Mouse (Mus musculus) heart, adult 11 months (tissue): ENCODE measurements around the gene Fzd4.

Experiments
- DNase-seq: peaks from one replicate; pipeline ENCODE4 v3.0.0; 2022

Gene Fzd4

DNA sequence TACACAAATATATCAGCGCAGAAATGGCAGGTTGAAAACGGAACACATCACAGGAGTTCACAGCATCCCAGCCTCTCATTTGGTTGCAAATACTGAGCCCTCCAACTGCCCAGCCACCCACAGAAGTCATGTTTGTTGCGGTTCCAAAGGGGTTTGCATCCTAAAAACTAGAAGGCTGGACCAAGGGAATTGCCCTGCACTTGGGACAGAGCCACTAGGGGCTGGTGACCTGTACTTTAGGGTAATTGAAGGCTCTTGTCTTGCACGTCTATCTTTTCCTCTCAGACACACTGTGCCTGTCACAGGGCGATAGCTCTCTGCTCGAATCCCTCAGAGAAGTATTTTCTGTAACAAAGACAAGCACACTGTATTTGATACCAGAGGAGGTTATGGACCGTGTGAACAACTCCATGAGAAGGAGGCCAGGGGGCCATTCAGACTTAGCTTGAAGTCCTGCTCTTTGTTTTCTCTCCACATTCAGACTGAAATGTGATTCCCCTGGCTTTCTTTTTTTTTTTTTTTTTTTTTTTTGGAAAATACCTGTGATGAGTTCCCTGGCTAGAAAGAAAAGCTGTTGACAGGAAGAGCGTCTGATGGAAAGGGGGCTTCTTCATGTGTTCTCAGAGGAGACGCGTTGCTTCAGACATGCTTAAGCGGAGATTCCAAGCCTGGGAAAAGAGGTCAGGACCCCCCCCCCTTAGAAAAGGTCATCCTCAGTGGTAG is 2.9 kb upstream of the Fzd4 start:
- peak; percentile 75 for DNase-seq

DNA sequence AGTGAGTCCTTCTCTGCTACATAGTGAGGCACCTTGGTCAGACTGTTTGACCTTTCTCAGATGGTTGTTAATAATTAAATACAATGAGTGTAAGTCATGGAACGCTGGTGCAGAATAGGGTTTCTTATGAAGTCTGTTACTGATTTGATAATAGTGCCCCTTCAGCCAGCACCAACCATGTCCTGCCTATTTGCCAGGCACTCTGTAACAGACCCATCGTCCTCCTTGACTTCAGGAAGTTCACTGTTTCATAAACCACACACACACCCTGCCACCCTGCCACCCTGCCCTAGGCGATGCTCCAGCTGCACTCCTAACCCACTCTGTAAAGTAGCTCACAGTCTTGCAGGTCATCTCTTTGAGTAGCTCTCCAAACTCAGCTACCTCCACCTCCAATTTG is 2.2 kb upstream of the Fzd4 start:
- peak; percentile 82 for DNase-seq

DNA sequence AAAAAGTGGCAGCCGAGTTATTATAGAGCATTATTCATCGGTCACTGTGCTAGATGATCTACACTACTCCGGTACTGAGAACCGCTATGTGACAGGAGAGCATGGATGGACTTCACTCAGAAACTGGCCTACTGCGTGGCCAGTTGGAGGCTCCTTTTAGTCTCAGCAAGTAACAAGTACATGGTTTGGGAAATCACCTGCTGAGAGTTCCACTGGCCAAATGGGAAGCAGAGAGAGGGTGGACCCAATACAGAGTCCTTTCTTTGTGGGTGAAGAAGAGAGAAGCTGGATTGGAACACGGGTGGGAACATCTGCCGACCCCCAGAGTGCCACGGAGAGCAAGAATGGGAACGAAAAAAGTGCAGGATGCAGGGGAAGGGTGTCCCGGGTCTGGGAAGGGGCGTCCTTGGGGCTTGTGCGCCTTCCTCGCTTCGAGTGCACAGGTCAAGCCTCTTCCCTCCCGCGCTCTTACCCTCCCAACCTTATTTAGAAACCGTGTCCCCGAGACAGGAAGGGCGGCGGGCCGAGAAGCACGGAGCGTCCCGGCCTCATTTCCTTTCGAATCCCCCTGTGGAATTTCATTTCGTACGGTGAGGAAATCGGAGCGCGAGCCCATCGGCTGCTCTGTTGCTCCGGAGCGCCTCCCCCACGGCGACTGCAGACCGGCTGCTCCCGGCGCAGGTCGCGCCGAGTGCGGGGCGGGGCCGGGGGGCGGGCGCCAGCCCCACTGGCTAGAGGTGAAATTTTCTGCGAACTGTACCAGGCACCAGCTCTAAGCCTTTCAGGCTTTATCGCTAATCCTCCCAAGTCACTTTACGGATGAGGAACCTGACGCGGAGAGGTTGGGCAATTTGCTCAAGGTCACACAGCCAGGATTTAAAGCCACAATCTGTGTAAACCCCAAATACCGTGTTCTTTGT is 842 bp upstream of the Fzd4 start:
- DNase-seq = peak; percentile 100

DNA sequence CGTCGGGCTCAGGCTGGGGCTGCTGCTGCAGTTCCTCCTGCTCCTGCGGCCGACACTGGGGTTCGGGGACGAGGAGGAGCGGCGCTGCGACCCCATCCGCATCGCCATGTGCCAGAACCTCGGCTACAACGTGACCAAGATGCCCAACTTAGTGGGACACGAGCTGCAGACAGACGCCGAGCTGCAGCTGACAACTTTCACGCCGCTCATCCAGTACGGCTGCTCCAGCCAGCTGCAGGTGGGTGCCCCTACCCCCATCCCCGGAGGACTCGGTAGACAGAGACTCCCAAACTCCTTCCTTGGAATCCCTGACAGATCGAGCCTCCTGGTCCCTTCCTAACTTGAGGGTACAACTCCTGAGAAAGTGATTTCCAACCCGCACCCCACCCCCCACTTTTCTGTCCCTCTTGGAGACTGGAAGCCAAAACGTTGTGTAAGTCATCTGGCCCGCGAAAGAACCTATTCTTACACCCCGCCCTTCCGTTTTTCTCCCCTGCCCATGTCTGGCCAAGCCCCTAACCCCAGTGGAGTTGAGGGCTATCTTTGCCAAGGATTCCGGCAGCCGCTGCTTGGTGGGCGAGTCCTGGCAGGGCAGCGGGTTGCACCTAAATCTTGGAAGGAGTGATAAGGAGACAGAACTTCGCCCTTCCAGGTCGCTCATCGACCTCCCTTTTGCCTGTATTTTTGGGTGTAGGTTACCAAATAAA is 732 bp downstream of the Fzd4 start:
- DNase-seq = peak; percentile 99

DNA sequence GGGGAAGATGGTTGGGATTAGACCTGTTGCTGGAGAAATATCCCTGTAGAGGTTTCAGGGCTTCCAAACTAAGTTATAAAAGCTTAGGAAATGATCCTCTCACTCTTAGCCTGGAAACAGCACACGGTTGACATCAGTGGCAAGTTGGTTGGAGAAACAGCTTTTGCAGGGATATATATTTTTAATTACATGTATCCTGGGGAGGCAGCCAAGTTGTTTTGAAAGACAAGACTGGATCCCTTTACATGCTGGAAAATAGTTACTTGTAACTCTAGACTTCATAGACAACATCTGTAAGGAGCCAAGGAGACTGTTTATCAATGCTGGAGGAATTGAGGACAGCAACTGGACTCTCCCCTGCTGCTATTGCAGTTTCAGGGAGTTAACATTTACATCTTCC is 1.9 kb downstream of the Fzd4 start:
- peak; percentile 83 for DNase-seq

DNA sequence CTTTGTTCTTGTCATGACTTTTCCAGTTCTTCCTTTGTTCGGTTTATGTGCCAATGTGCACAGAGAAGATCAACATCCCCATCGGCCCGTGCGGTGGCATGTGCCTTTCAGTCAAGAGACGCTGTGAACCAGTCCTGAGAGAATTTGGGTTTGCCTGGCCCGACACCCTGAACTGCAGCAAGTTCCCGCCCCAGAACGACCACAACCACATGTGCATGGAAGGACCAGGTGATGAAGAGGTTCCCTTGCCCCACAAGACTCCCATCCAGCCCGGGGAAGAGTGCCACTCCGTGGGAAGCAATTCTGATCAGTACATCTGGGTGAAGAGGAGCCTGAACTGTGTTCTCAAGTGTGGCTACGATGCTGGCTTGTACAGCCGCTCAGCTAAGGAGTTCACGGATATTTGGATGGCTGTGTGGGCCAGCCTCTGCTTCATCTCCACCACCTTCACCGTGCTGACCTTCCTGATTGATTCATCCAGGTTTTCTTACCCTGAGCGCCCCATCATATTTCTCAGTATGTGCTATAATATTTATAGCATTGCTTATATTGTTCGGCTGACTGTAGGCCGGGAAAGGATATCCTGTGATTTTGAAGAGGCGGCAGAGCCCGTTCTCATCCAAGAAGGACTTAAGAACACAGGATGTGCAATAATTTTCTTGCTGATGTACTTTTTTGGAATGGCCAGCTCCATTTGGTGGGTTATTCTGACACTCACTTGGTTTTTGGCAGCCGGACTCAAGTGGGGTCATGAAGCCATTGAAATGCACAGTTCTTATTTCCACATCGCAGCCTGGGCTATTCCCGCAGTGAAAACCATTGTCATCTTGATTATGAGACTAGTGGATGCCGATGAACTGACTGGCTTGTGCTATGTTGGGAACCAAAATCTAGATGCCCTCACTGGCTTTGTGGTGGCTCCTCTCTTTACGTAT is 3.1 kb downstream of the Fzd4 start:
- peak; percentile 95 for DNase-seq

DNA sequence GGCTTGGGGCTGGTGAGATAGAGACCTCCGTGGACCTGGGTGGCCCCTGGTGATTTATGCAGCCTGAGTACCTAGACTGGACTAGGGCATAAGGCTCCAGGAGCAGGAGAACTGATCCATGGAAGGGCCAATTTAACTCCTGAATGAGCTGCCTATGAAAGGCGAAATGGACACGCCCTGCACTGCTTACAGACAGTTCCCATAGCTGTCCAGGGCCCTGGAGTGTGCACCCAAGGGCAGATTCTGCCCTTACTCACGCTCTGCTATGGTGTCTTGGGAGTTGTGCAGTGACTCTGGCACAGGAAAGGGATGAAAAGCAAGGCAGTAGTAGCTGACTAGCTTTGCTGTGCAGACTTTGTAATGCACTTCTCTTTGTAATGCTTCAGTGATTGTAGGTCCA is 6.1 kb downstream of the Fzd4 start:
- peak; percentile 95 for DNase-seq

DNA sequence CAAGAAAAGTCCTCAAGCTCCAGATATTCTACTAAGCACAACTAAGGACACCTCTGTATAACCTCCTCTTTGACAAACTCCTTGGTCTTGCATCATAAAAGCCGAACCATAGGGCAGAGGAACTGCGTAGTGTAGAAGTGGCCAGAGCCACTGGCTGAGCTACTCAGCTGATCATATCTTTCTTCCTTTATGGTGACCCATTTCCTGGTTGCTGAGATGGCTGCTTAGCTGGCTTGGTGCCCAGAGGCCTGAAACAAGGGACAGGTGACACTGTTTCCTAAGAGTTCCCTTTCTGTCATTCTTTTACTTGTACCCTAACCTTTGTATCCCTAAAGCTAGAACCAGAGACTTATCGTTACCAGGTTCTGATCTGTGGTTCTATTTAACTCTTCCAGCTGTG is 7.2 kb downstream of the Fzd4 start:
- peak; percentile 93 for DNase-seq

DNA sequence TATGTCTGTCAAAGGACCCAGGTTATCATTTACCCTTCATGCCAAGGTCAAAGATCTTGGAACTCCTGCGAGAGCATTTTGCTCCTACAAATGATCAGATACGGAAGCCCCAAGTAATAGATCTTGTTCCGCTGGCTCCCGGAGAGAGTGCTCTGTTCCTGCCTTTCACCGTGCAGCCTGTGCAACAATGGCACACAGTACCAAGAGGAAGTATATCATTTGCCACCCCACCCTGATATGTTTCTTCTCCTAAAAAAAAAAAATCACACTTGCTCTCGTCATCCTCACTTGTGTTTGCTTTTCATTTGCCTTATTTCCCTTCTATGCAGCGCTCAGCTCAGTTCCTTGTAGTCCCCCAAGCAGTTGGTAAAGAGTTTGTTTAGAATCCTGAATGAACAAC is 7.9 kb downstream of the Fzd4 start:
- DNase-seq = no peak

DNA sequence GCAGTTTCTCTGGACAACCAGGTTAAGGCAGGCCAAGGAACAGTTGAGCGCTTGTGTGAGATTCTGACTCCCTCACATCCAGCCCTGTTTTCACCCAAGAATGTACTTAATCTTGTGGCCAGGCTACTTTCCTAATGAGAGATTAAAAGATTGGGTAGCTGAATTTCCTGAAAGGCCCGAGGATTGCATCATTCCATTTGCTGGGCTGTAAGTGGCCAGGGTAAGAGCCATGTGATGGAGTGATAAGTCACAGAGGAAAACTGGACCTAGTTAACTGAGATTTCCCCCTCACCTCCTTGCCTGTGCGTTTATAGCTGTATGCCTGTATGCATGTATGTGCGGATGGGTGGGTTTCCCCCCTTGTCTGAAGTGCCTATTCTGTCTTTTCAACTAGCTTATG is 11.9 kb downstream of the Fzd4 start:
- DNase-seq = no peak

DNA sequence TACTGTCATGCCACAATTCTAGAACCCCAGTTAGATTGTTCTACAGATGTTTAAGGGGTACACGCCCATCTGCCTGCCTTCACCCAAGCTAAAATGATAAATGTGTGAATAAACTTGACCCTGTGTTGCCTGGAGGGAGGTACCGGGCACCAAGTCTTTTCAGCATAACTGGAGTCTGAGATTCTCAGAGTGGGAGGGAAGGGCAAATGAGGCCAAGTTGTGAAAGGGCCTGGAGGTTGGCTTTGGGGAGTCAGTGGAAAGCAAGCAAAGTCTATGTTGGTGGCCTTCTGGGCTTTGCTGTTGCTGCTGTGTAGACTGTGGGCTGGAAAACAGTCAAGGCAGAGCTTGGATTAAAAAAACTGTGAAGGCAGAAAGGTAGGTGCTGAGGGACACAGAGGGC is 13.6 kb downstream of the Fzd4 start:
- DNase-seq = peak; percentile 91

DNA sequence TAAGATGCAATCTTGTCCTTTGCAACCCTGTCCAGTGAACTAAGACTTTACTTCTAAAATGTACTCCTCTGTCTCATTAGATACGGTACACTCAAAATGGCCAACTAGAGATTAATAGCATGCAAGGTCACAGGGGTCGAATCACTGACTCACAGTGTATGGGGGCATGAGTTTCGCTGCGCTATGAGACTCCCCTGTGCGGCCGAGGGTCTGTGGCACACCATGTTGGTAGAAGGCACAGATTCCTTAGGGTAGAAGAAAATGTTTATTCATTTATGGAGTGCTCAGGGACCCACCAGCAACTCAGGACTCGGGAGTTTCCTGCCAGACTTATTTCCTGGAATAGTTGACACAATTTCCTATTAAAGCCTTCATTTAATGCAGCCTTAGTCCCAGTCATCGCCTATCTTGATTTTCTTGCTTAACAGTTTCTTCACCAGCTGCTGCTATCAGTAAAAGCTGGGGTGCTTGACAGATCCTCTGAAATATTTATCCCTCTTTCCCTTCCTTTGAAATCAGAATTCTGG is 14.0 kb downstream of the Fzd4 start:
- DNase-seq = no peak

DNA sequence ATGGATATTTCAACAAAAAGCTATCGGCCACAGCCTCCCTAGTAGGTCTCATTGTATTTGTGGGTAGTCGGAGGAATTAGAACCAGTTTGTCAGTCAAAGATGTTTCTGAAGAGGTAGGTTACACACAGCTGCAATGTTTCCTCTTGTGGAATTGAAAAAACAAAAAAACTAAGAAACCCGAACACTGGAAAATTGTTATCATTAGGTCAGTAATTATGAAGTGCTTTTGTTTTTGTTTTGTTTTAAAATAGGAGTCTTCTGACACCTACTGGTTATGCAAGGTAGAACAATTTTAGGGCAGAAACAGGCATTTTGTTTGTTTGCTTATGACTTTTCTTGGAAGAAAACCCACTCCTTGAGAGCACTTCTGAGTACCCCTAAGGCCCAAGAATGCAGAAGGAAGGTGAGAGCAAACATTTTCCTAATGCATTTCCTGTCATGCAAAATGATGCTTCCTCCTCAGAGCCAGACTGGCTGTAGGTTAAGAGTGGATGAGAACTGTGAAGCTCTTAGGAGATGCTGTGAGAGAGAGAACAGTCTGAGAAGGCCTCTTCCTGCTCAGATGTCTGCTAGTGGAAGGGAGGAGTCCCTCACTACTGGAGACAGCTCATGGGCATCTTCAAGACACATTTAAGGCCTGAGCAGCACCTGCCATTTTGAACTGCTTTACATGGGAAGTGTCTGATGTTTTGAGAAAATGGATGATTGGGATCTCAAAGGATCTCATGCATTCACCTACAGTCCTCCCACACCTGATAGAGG is 14.9 kb downstream of the Fzd4 start:
- DNase-seq = no peak

DNA sequence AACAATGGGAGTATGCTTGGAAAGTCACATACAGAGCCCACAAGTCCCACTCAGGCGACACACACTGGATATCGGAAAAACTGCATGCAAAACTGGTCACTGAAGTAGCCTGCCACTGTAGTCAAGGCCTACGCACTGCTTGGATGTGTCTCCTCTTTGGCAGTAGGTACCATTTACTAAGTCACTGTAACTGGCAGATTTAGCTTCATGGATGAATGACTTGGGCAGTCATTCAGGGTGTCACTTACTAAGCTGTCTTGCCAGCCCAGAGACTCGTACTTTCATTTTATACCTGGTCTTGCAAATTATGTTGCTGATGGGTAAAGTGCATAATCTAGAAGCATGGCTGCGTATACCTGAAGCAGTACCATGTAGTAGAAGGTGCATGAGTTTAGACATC is 17.1 kb downstream of the Fzd4 start:
- no peak for DNase-seq

DNA sequence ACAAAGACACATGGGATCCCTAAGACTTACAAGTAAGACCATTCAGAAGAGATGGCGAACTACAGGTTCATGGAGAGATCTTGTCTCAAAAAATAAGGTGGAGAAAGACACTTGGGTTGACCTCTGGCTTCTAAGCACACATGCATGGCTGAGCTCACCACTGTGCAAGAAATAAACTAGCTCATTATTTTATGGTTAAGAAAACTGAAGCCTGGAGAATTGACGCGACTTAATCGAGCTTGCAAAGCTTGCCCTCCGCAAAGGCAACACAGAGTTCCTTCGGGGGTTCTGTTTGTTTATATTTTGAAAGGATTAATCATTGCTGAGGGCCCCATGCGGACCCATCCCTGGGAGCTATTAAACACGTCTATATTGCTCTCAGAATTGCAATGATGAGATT is 18.5 kb downstream of the Fzd4 start:
- no peak for DNase-seq

DNA sequence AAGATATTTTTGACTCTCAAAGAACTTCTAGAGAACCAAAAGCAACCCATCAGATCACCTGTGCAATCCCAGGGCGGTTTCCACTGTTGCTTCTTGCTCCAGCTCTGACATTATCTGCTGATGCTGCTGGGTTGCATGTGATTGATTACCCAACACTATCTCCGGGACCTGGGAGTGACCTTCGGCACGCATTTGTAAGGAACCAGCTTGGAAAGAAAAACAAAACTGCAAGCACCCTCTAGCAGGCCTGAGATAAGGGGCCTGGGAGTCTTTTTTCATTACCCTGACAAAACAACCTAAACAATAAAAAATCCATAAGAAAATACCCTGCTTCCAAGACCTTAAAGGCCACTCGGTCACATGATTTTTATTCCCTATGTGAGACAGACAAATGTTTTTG is 19.0 kb downstream of the Fzd4 start:
- DNase-seq = no peak

DNA sequence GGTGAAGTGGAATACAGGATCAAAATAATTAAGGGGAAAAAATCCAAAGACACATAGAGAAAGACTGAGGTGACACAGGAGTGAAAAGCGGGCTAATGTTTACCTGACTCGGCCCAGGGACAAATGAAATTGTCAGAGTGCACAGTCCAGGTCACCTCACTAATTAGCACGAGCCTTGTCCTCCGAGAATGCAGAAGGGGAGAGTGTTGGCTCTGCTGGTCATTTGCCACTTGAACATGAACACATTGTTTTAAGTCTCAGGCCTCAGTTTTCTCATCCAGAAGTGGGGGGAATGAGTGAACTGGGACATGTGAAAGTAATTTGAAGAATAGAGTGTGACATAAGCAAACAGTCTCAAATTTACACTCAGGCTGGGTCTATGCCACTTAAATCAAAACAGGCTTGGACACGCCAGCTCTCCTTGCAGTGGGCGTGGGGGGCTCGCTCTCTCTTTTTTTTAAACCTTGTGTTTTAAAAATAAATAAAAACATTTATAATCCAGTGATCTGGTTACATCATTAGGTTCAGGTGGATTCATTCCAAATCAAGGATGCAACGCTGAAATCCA is 19.6 kb downstream of the Fzd4 start:
- no peak for DNase-seq

DNA sequence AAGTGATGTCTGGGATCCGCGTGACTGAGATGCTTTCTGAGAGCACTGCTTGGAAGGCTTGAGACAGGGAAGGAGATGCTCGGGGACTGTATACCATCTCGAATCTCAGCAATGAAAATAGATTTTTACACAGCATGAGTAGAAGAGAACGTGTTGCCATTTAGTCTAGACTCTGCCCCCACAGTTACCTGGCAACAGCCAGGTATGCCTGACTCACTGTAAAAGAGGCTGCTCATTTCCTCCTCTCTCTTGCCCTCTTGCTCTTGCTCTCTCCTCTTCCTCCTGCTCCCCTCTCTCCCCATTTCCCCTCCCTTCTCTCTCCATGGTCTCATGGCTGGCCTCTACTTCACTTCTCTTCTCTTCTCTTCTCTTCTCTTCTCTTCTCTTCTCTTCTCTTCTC is 20.5 kb downstream of the Fzd4 start:
- no peak for DNase-seq

DNA sequence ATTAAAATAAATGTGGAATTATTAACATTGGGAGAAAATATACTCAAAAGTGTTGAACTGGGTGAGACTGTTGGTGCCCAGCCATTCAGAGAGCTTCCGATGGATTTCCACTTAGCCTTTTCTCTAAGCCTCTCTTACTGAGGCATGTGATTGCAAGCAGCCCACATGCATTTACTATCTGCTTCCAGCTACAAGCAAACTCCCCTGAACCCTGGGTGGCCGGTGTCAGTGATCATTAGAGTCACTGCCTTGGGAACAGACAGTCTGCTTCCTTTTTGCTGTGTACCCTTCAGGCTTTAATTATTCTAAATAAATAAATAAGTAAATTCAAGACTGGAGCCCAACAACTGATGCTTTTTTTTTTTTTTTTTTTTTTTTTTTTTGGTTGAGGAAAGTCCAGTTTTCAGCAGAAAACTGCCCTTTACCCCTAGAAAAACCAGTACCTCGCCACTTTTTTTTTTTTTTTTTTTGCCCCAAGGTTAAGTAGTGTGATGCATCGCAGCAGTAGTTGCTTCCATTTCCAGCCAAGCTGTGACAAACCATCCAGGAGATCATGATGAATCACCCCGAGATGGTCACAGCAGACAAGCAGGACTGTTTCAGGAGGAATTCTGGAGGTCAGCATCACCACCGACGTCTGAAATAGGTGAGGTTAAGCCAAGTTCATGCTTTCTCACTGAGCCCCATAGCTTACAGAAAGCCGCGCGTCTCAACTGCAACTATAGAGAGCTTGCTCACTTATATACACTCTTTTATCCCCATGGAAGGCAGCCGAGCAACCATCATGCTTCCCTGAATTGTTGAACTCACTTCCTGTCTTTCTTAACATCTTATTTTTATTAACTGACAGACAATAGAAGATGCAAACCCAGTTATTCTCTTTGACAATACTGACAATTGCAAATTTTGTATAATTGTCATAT is 21.9 kb downstream of the Fzd4 start:
- DNase-seq = no peak

DNA sequence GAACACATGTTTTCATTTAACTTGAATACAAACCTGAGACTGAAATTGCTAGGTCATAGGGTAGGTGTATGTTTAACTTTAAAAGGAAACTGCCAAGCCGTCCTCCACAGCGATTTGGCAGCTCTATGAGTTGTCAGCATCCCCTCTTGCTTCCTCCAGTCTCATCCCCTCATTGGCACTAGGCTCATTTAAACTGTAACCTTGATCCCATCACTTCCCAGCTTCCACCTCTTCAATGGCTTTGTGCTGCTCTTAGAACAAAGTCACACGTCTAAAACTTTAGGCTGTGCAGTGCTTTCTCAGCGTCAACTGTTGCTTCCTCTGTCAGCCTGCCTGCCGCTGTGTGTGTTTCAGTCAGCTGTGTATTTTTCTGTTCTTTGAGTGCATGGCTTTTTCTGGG is 22.9 kb downstream of the Fzd4 start:
- no peak for DNase-seq
